Mouse (Mus musculus) testis, postnatal 10 days (tissue): ENCODE results near the gene Pgc.

Experiments used
- DNase-seq: peaks from one replicate; pipeline ENCODE4 v3.0.0; 2021; ENCODE audit warnings: low spot score

Gene Pgc

GRCm38 (mm10) chr17:47750101-47750500 lies 23.5 kb downstream of the Pgc start:
- no peak for DNase-seq

GRCm38 (mm10) chr17:47751811-47752210 lies 25.2 kb downstream of the Pgc start:
- no peak for DNase-seq

GRCm38 (mm10) chr17:47753130-47753775 lies 26.6 kb downstream of the Pgc start:
- no peak for DNase-seq

- DNase-seq = no peak
Measured at GRCm38 (mm10) chr17:47754246-47754645, 27.6 kb downstream of the Pgc start.

- no peak for DNase-seq
Measured at GRCm38 (mm10) chr17:47756366-47756765, 29.7 kb downstream of the Pgc start.

GRCm38 (mm10) chr17:47757056-47757610 lies 30.5 kb downstream of the Pgc start:
- DNase-seq = no peak

- peak; percentile 64 for DNase-seq
Measured at GRCm38 (mm10) chr17:47759702-47760410, 33.2 kb downstream of the Pgc start.

- DNase-seq = no peak
Measured at GRCm38 (mm10) chr17:47762028-47762427, 35.4 kb downstream of the Pgc start.

- peak; percentile 87 for DNase-seq
Measured at GRCm38 (mm10) chr17:47762518-47763340, 36.1 kb downstream of the Pgc start.

- no peak for DNase-seq
Measured at GRCm38 (mm10) chr17:47765986-47766385, 39.3 kb downstream of the Pgc start.

- DNase-seq = no peak
Measured at GRCm38 (mm10) chr17:47766407-47767043, 39.9 kb downstream of the Pgc start.

- no peak for DNase-seq
Measured at GRCm38 (mm10) chr17:47767081-47767455, 40.4 kb downstream of the Pgc start.

- DNase-seq = no peak
Measured at GRCm38 (mm10) chr17:47767456-47768141, 41.0 kb downstream of the Pgc start.

GRCm38 (mm10) chr17:47768707-47769276 lies 42.1 kb downstream of the Pgc start:
- DNase-seq = no peak

- no peak for DNase-seq
Measured at GRCm38 (mm10) chr17:47769389-47770299, 43.0 kb downstream of the Pgc start.

- no peak for DNase-seq
Measured at GRCm38 (mm10) chr17:47773604-47774003, 47.0 kb downstream of the Pgc start.

- DNase-seq = no peak
Measured at GRCm38 (mm10) chr17:47777141-47777540, 50.5 kb downstream of the Pgc start.

GRCm38 (mm10) chr17:47780470-47780869 lies 53.8 kb downstream of the Pgc start:
- no peak for DNase-seq

- no peak for DNase-seq
Measured at GRCm38 (mm10) chr17:47782486-47782885, 55.8 kb downstream of the Pgc start.
